Mouse (Mus musculus) mouse embryonic stem cell (cell line): Measurements from ENCODE around the gene Trim14.

ENCODE experiments used
- in situ Hi-C, 2 experiments: fragments of 300-500 bp; cut with MboI; formaldehyde crosslinking; loops; 1 replicate in 1 of 2; 3 replicates in 1 of 2; pipeline ENCODE4 v1.14.3; 2019 to 2020; ENCODE audit warnings: low sequenced_read_pairs in 2 of 2, low pct_unique_long_range_greater_than_20kb in 1 of 2, mixed read lengths in 1 of 2; ENCODE audit not compliant: unreplicated experiment in 1 of 2

The Trim14 gene

DNA sequence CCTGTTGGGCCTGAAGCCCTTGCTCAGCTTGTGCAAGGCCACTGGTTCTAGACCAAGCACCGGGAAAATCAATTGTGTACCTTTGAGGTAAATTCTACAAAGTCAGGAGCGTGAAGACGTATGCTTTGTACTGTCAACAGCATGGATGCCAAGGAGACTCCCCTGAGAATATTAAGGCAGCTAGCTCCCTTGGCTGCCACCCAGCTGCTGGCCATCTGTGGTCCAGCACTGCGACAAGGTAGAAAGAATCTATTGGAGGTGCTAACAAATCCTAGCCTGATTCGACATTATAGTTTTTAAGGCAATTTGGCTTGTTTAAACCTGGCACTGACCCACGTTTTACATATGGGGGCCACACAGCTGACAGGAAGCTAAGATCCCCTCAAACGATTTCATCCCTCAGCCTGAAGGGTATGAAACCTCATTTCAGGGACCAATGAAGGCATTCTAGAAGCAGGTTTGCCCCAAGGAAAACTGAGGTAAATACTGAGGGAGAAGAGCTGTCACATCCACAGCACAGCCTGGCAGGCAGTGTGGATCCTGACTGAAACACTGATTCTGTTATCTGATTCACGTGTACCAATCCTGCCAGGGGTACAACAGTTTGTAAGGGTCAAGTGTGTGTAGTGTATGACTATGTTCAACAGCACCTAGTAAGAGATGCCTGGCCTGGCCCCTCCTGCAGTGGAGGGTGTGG lies 30.4 kb downstream of the Trim14 start:
- in situ Hi-C loops, result no loop called here

DNA sequence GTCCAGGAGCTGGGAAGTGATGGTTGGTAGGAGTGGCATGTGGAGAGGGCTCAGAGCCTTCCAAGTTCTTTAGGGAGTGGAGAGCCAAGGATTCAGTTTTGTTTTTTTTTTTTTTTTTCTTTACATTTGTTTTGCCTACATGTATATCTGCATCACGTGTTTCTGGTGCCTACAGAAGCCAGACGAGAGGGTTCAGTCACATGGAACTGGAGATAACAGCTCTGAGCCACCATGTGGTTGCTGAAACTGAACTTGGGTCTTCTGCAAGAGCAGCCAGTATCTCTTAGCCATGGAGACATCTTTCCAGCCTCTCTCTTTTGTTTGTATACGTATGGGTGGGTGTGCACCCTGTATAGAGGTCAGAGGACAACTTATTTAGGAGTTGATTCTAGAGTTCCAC lies 32.1 kb downstream of the Trim14 start:
- in situ Hi-C loops, result no loop called here

DNA sequence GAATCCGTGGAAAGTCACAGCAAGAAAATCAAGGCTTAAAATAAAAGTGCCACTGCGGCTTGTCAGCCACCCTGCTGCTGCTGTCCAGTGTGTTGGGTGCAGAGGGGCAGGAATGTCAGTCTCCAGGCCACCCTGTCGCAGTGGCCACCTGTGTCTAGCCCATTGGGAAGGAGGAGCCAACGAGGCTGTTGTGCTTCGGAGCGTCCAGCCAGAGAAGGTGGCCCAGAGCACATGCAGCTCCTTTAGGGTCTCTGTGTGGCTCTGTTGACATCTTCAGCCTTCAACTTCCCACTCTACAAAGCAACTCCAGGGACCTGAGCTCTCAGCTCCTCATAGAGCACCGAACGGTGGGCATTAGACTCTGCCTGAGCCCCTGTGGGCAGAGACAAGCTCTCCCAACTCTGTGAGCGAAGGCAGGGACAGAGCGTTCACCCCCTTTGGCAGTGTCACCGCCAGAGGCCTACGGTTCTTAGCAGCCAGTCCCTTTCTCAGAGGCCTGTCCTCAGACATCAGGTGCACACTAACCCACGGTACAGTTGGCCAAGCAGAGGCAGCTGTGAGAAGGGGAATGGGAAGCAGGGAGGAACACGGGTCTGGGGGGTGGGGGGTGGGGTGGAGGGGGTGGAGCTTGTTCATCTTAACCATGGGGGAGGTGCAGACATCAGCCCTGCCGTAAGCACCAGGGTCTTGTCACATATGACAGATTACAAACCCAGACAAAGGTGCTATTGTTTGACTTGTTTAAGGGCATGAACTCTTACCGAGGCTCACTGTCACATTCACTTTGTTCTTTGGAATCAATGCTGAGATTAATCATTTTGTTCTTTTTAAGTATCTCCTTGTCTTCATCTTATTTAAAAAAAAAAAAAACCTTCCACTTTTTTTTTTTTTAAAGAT lies 33.1 kb downstream of the Trim14 start:
- in situ Hi-C loops, result no loop called here

DNA sequence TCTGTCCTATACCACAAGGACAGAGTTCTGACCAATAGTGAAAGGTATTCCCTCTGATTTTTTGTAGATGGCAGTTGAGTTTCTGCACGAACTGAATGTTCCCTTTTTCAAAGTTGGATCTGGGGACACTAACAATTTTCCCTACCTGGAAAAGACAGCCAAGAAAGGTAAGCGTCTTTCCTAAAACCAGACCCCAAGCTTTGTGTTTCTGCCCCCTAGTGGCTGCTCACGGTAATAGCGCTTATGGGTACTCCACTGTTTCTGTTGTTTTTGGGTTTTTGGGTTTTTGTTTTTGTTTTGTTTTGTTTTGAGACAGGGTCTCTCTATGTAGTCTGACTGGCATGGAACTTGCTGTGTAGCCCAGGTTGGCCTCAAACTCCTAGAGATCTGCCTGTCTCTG lies 37.0 kb downstream of the Trim14 start:
- in situ Hi-C loops, result no loop called here

DNA sequence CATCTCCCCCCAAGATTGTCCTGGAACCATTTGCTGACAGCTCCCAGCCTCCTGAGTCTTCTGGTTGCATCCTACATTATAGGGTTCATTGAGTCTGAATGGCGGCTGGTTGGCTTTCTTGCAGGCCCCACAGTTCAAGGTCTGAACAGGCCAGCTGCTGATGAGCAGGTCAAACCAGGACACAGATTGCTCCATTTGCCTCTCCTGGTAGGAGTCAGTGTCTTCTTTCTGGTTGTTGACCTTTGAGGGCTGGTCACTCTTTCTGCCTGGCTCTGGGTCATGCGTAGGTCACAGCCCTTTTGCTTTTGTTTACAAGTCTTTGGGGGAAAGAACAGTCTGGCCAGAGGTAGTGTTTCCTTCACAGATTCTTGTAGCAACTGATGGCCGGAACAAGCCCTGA lies 37.4 kb downstream of the Trim14 start:
- in situ Hi-C loops, result no loop called here

DNA sequence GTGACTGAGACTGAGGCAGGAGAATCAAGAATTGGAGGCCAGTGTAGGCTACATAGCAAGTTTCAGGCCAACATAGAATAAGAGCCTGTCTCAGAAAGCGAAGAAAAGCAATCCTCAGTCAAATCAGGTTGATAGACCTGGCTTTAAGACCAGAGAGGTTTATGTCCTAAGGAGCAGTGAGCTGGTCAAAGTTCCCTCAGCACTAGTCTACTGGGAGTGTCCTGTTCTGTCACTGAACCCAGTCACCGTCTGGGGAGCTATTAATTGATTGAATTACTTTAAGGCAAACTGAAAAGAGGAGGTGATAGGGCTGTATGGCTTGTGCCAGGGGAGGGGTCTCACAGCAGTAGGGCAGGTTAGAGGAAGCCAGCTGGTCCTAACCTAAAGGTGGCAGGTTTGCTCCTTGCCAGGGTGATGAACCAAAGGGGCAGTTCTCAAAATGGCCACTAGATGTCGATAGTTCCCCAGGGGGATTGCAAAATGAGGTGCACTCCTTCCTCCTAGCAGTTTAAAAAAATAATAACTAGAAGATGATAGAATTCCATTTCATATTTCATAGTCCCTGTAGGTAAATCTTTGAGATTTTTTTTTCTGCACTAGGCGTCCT lies 38.6 kb downstream of the Trim14 start:
- in situ Hi-C loops, result no loop called here

DNA sequence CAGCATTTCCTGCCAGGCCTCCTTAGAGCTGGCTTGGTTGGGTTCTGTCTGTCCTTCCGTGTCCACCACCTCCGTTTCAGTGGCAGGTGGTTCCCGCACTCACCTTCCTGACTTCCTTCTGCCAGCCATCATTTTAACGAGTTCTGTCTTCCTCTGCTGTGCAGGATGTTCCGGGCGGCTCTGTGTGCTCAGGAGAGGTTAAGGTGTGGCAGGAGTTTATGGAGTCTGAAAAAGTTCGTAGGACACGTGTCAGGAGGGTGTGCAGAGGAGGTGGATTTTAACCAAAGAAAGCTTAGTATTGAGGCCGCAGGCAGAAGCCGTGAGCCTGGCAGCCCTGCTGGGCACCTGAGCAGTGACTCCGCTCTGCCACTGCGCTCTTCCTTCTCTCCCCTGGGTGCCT lies 40.4 kb downstream of the Trim14 start:
- in situ Hi-C loops, result no loop called here

DNA sequence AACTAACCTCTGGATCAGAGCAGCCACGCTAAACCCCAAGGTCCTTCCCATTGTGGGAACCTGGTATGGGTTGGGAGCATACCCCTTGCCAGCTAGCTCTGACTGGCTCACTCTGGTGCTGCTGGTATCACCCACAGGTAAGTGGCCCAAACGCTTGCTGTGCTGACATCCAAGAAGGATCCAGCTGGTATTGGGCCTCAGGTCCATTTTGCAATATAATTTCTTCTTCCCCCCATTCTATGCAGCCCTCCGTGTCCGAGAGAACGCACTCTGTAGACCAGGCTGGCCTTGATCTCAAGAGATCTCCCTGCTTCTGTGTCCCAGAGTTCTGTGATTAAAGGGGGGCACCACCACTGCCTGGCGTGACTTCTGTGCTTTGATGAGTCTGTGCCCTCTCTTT lies 42.9 kb downstream of the Trim14 start:
- in situ Hi-C loops, result no loop called here

DNA sequence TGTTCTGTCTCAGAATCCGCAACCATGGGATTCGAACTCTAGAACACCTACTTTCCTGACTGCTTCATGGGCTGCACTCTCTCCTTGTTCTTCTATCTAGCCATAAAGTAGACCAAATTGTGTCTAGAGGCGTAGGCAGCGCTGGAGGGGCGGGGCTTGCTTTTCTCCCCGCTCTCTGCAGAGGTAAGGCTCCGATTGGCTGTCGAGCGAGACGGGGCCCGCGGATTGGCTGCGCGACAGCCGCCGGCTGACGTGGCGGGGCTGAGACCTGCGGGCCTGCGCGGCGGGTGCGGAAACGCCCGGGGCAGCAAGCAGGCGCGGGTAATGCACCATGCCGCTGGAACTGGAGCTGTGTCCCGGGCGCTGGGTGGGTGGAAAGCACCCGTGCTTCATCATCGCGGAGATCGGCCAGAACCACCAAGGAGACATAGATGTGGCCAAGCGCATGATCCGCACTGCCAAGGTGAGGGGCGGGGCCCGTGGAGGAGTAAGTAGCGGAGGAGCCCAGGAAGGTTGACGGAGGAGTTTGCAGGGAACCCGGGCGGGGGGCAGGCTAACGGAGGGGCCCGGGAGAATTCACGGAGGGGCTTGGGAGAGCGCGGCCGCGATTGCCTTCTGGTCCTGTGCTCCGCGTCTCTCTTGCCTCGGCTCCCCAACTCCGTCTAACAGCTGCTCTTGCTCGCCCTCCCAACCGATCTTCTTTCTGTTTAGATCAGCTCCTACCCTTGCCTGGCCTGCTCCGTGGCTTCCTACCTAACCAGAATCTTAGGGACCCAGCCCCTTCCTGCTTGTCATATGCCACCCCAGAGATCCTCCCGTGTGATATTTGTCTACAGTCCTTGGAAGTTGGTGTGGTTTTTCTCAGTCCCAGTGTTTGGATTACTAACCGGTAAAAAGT lies 46.7 kb downstream of the Trim14 start, which contains the start of gene Nans:
Gene Nans, plus strand, starts transcription at position 221 of the 898 bp plus-strand sequence.
- in situ Hi-C loops, result no loop called here

DNA sequence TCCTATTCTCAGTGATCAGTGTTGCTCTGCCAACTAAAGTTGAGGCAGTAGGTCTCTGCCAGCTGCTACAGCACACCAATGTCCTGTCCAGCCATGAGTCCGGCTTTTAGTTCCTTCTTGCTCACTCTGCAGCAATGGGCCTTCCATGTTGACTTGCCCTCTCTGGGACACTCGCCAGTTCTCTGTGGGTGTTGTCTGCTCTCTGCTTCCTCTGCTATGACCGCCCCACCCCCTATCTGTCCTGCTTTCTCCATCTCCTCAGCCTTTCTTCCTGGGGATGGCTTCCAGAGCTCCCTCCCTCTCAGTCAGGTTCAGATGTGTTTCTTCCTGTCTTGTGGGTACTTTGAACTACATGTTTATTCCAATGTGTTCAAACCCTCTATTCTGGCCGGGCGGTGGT lies 48.6 kb downstream of the Trim14 start:
- in situ Hi-C loops, result no loop called here

DNA sequence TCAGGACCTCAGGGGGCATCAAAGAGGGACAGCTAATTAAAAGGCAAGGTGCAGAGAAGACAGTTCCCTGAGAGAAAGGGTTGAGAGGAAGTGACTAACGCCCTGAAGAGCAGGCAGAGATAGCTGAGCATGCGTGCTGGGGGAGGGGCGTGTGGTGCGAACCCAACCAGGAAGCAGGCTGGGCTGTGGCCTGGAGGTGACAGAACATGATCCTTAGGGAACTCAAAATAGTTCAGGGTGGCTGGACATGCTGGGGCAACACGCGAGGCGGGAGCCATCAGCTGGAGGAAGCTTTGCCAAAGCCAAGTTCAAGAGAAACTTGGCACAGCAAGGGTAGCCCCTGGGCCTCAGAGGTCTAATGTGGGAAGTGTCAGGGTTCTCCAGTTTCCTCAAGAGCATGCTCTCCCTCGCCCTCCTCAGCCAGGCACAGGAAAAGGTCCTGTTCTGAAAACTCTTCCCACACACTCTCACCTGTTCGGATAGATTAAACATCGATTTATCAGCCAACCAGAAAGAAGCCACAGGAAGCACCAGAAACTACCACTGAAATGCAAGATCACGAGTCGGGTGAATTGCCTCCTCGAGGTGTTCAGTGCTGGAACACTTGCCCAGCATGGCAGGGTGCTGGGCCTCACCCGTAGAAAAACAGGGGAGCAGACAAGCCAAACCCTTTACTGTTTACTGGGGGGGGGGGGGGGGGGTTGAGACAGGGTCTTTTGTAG lies 50.1 kb downstream of the Trim14 start:
- in situ Hi-C loops, result no loop called here

DNA sequence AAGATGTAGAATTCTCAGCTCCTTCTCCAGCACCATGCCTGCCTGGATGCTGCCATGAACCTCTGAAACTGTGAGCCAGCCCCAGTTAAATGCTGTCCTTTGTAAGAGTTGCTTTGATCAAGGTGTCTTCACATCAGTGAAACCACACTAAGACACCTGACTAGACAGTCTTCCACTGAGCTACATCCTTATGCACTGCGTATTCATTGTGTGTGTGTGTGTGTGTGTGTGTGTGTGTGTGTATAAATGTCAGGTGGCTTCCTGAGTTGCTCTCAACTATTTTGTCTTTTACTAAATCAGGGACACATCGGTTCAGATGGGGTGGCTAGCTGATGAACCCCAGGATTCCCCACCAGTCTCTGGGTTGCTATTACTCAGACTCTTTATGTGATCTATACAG lies 56.9 kb downstream of the Trim14 start:
- in situ Hi-C loops, result no loop called here

DNA sequence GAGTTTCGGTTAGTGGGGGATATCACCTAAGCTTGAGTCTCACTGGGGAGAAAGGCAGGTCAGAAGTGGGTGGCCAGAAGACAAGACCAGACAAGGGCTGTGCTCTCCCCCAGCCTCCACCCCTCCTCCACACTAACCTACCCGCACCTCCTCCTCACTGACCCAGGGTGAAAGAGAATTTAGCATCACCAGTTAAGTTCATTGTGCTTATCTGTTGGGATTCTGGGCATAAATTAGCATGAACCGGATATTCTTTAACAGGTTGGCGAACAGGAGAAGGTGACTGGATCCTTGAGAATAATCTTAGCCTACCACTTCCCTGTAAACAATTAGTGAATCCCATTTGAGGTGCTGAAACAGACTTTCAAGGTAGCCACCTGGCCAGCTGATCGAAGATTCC lies 60.8 kb downstream of the Trim14 start:
- in situ Hi-C loops, result no loop called here

DNA sequence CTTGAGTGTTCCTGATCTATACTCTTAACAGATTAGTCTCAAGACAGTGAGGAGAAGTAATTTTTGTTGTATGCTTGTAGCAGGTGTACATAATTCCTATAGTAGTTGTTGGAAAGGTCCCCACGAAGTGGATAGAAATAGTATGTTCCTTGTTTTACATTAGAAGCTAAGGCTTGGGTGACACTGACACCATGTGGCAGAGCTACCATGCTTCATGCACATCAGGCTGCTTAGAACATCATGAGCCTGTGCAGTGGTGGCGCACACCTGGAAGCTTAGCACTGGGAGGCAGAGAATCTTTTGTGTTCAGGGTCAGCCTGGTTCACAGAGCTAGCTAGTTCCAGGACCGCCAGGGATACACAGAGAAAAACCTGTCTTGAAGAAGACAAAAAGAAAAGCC lies 70.2 kb downstream of the Trim14 start:
- in situ Hi-C loops, result no loop called here

DNA sequence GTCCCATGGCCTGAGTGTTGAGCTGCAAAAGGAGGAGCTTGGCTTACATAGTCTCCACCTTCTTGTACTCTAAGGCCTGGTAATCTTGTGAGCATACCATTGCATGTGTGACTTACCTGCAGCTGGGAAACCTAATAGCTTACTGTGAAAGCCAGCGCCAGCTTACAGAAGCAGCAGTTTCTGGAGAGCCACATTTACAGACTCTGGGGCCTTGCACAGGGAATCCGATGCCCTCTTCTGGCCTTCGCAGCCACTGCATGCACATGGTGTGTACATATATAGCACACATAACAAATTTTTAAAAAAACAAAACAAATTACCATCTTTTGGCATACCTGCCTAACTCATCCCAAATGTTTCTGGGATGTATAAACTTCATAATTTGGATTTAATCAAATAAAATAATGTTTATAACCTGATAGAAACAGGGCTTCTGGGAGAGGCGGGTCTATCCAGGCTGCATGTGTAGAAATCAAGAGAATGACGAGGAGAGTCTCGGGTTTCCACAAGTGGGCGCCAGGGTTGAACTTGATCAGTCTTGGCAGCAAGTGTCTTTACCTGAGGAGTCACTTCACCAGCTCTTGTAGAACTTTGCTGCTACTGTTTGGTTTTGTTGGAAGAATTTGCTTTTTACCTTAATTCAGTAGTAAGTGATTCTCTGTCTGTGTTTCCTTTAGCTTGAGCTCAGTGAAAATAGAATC lies 72.7 kb downstream of the Trim14 start:
- in situ Hi-C loops, result no loop called here

DNA sequence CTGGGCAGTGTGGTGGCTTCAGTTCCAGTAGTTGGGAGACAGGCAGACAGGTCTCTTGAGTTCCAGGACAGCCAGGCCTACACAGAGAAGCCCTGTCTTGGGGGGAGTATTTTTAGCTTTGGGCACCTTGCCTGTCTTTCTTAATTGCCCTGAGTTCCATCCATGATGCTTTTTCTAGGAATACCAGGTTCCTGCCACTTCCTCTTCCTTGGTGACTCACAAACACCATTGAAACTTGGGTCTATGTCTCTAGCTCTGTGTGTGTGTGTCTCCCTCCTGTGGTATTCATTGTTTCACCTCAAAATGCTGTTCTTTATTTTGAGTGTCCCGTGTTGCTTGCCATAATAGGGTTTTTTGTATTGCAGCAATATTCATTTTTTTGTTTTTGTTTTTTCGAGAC lies 77.5 kb downstream of the Trim14 start:
- in situ Hi-C loops, result no loop called here

DNA sequence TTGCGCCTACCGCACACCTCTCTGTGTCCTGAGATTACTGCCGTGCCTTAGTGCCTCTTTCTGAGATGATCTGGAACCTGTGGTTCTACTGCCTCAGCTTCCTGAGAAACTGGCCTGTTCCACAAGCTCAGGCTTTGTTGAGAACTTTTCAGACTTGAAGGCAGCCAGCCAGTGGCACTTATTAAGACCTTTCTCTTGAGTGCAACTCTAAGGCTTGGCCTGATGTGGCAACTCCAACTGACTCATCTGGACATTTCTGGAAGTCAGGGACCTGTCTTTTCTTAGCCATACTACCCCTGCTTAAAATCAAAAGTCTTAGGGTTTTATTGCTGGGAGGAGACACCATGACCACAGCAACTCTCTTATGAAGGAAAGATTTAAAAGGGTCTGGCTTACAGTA lies 78.8 kb downstream of the Trim14 start:
- in situ Hi-C loops, result no loop called here
